Mouse (Mus musculus) naive thymus-derived CD4-positive, alpha-beta T cell, adult 2 months (primary cell): ENCODE results near the gene 2610028H24Rik.

Experiments used
- DNase-seq: peaks from one replicate; pipeline ENCODE4 v3.0.0-alpha.2; 2011; ENCODE audit warnings: low read depth

The 2610028H24Rik gene

DNA sequence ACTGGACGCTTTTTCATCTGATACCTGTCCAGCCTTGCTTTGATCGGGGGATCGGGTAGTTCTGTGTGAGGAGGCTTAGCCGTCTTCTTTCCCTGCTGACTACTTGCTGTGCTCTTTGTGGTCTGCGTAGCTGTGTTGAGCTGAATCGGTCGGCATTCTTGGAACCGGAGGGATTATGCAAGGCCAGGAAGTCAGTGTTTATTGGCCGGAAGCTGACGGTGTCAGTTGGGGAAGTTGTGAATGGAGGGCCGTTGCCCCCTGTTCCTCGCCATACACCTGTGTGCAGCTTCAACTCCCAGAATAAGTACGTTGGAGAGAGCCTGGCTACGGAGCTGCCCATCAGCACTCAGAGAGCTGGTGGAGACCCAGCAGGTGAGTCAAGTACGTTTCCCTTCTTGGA, 40.3 kb downstream of the 2610028H24Rik start:
- DNase-seq, result no peak

DNA sequence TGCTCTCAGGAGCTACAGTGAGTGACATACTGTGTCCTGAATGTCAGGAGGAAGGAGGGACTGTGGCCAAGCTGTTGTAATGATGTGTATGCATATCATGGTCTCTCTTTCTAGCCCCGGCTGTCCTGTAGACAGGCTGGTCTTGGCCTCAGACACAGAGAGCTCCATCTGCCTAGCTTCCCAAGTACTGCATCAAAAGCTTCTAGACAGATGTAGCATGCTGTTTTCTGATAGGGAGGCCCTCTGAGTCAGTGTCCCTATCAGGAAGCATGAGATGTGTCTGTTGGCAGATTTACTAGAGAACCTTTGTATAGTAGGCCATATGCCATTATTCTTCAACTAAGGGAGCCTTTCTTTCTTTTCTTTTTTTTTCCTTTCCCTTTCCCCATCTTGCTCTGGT, 44.6 kb downstream of the 2610028H24Rik start:
- DNase-seq, result no peak

DNA sequence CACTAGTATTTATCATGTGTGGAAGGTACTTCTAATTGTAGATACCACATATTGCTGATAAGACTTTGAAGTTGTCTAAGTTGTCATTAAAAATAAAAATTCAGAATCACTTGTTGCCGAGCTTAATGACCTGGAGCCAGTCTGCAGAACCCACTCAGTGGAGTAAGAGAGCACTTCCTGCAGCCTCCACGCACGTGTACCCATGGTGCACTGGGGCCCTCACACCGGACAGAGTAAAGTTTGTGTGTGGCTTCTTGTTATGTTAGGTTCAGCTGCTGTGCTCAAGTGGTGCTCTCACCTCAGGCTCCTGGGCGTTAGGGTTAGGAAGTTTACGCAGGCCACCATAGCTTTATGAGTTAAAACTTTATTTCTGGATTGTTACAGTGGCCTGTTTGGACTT, 46.6 kb downstream of the 2610028H24Rik start:
- no peak for DNase-seq

DNA sequence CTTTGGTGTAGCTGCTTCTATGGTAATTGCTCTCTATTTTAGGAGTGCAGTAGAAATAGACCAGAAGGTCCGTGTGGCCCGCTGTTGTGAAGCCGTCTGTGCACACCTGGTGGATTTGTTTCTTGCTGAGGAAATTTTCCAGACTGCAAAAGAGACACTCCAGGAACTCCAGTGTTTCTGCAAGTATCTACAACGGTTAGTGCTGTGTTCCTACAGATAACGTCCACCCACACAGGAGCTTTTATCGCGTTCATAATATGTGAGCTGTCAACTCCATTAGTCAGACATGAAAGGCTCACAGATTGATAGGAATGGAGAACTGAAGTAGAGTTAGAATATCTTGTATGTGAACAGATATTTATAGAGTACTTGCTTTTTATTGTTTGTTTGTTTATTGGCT, 47.5 kb downstream of the 2610028H24Rik start:
- DNase-seq, result no peak

DNA sequence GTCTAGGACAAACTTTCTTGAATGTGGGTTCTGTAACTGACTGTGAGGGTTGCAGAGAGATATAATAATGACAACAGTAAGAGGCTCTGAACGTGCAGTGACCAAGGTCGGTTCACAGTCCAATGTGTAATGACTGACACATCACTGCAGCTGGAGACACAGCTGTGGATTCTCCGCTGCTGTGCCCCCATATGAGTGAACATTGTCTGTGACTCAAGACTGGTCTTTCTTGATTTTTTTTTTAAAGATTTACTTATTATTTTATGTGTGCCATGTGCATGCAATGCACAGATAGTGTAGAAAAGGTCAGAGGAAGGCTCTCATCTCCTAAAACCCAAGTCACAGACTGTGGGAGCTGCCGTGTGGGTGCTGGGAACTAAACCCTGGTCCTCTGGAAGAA, 48.6 kb downstream of the 2610028H24Rik start:
- no peak for DNase-seq

DNA sequence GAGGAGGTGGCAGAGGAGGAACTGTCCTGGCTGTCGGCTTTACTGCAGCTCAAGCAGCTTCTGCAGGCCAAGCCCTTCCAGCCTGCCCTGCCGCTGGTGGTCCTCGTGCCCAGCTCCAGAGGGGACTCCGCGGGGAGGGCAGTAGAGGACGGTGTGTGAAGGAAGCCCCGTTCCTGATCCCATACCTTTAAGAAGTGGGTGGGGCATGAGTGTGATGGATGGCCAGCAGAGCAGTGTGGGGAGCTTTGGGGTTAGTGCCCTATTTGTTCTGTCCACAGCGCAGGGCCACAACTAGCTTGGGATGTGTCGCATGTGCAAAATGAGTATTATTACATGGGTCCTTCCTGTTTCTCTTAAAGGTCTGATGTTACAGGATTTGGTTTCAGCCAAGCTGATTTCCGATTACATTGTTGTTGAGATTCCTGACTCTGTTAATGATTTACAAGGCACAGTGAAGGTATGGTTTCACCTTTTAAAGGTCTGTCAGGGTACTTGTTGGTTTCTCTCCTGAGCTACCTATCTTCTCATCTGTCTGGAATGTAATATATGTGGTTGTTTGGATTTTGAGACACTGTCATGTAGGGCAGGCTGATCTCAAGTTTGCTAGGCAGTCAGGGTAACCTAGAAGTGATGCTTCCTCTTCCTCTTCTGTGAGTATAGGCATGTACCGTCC, 55.5 kb downstream of the 2610028H24Rik start:
- no peak for DNase-seq

DNA sequence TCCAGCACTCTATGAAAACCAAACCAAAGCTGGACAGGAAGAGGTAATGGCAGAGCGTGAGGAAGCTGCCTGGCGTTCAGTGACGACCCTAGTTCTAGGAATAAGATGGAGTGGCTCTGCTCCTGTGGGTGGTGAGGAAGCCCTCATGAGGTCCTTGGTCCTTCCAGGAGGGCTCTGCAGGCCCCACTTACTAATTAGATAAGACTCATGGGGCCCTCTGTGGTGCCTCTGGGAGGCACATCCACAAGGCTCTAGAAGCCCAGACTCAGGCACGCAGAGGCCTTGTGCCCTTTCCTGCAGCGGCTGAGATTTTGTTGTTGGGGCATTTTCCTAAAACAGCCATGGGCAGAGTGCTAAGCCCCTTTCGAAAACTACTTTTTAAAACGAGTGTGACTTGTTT, 57.0 kb downstream of the 2610028H24Rik start:
- DNase-seq, result no peak
